Mouse (Mus musculus) Patski (cell line): ENCODE measurements around the gene Hnf1a. TPM values are rescaled to one million over a fixed set of nuclear protein-coding genes. Genes with fewer than 3 reads are reported as not detected.
A peak's percentile ranks its signal among the peaks of the same experiment; 100 is the strongest.

Experiments used
- ATAC-seq: fragments of 100-300 bp; one replicate; pipeline ENCODE4 v1.8.0; 2021
- CTCF ChIA-PET: fragments of 350-600 bp; sonication (Branson Sonifier 250); formaldehyde crosslinking; loops from one replicate; lab custom pipeline; 2022; ENCODE audit warnings: inconsistent platforms; lab: Charles Lee
- POLR2A ChIA-PET: fragments of 350-600 bp; sonication (Branson Sonifier 250); formaldehyde crosslinking; loops from one replicate; lab custom pipeline; 2022; ENCODE audit warnings: antibody characterized with exemption, inconsistent platforms; lab: Charles Lee
- DNase-seq: peaks from one replicate; pipeline ENCODE4 v3.0.0-alpha.2; 2011; ENCODE audit warnings: low read depth, low spot score
- H3K27me3 ChIP-seq: fragments of 371-371 bp; one replicate; pipeline ENCODE4 v1.5.1; 2021
- CTCF ChIP-seq: fragments of 100-300 bp; IDR thresholded peaks from one replicate; pipeline ENCODE4 v1.5.1; 2021
- in situ Hi-C: fragments of 300-500 bp; cut with MboI; formaldehyde crosslinking; loops from 3 replicates; pipeline ENCODE4 v1.11.1; 2018; ENCODE audit warnings: low pct_unique_long_range_greater_than_20kb, mixed read lengths
- polyA plus RNA-seq: library from polyadenylated mRNA; unstranded; gene quantifications from one replicate; pipeline ENCODE4 v1.2.3, GENCODE M21; 2021

Hnf1a gene
- 0.05 TPM for polyA plus RNA-seq

DNA sequence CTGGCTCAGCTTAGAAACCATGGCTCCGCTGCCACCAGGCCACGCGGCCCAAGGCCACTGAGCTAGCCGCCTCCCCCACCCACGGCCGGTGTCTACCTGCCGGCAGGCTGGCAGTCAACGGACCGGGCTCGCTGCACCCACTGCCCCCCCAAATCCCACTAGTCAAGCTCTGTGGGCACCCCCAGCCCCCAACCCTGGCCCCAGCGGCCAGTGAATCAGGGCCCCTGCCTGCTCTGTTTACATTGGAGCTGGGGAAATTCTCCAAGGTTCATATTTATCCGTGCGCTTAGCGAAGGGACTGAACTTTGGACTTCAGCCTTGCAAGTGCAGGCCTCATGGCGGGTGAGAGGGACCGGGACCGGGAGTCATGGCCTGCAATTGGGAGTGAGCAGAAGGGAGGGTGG is at the start of gene Hnf1a:
Gene Hnf1a (minus strand): TSS at position 271 of the 404 bp plus-strand sequence.
- DNase-seq (no peak), ATAC-seq (no peak)
- in situ Hi-C loops, result no loop called here
- ChIA-PET POLR2A (no interaction called here), CTCF (no interaction called here)
- H3K27me3 ChIP-seq, result no peaks in the 10 kb centered on the region
- no peak for TF ChIP-seq CTCF

GRCm38 (mm10) chr5:115018813-115019212 is 47.9 kb upstream of the Hnf1a start:
- H3K27me3 ChIP-seq, result no peaks in the 10 kb centered on the region
- CTCF ChIA-PET, result interaction anchor here (0.8 to 1.5 kb wide), 2 partner anchors 11 to 32 kb away, joined by 3 to 4 read pairs; no protein-coding TSS in a partner anchor
- no peak for DNase-seq
- POLR2A ChIA-PET, result no interaction called here
- no peak for ATAC-seq
- TF ChIP-seq CTCF, result no peak
- in situ Hi-C loops, result no loop called here

GRCm38 (mm10) chr5:115018270-115018669 is 47.4 kb upstream of the Hnf1a start:
- no peak for TF ChIP-seq CTCF
- ChIA-PET POLR2A (no interaction called here), CTCF (no interaction called here)
- no peaks in the 10 kb centered on the region for H3K27me3 ChIP-seq
- in situ Hi-C loops, result no loop called here
- ATAC-seq (no peak), DNase-seq (no peak)

DNA sequence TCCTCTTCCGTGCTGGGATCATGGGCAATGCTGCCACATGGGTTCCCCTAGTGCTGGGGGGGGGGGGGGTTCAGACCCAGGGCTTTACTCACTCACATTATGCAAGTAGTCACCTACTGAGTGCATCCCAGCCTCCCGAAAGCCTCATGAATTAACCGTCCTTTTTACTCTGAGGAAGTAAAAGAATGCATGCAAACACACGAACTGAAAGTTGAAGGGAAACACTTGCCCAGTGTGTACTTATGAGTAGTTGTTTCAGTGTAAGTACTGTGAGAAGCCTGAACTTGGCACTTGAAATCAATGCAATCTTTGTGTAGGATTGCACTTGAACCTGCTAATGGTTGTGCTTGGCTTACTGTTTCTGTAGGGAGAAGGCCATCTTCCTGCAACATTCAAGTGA is 44.2 kb upstream of the Hnf1a start:
- POLR2A ChIA-PET, result no interaction called here
- H3K27me3 ChIP-seq, result no peaks in the 10 kb centered on the region
- no peak for TF ChIP-seq CTCF
- CTCF ChIA-PET, result no interaction called here
- ATAC-seq, result no peak
- DNase-seq, result no peak
- in situ Hi-C loops, result no loop called here

GRCm38 (mm10) chr5:115014570-115014969 is 43.7 kb upstream of the Hnf1a start:
- no peak for TF ChIP-seq CTCF
- ChIA-PET POLR2A (no interaction called here), CTCF (interaction anchor here (1.2 kb wide), 1 partner anchor 38 kb away, joined by 3 read pairs; no protein-coding TSS in a partner anchor)
- DNase-seq, result no peak
- H3K27me3 ChIP-seq, result no peaks in the 10 kb centered on the region
- ATAC-seq, result no peak
- in situ Hi-C loops, result no loop called here

DNA sequence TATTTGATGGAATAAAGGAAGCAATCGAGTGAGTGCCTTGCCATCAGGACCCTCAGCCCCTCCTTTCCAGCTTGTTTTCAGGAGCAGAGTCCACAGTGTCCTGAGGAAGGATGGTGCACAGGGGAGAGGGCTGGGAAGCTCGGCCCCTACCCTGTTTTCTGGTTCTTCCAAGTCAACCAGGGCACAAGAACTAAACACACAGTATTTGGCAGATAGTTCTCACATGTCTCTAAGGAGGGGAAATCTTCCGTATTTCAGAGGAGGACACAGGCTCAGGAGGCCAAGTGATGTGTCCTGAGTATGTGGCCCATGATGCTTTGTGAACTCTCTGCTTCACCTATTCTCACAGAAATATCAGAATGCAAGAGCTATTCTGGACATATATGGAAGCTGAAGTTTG is 42.5 kb upstream of the Hnf1a start:
- ATAC-seq (no peak), DNase-seq (no peak)
- ChIA-PET CTCF (interaction anchor here (0.8 to 1.2 kb wide), 2 partner anchors 18 to 39 kb away, joined by 3 read pairs; no protein-coding TSS in a partner anchor), POLR2A (interaction anchor here (0.8 to 1.2 kb wide), 2 partner anchors 13 to 25 kb away, joined by 4 read pairs; no protein-coding TSS in a partner anchor)
- in situ Hi-C loops, result no loop called here
- TF ChIP-seq CTCF, result no peak
- H3K27me3 ChIP-seq, result no peaks in the 10 kb centered on the region

- CTCF ChIA-PET, result no interaction called here
- TF ChIP-seq CTCF, result no peak
- in situ Hi-C loops, result no loop called here
- ATAC-seq (peak; percentile 32), DNase-seq (no peak)
- no peaks in the 10 kb centered on the region for H3K27me3 ChIP-seq
- POLR2A ChIA-PET, result interaction anchor here (0.6 kb wide), 1 partner anchor 73 kb away, joined by 3 read pairs; no protein-coding TSS in a partner anchor
Observed at GRCm38 (mm10) chr5:115011519-115012261, 40.8 kb upstream of the Hnf1a start.

DNA sequence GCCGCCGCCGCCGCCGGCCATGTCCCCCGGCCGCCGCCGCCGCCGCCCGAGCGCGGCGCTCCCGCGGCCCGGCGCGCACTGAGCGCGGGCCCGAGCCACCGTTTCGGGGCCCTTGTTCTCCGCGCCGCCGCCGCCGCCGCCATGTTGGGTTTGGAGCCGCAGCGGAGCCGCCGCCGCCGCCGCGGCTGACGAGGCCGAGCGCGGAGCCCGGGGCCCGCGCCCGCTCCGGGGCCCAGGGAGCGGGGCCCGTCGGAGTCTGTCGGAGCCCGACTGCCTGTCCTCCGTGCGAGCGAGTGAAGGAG is 40.3 kb upstream of the Hnf1a start:
- no peak for TF ChIP-seq CTCF
- POLR2A ChIA-PET, result no interaction called here
- DNase-seq (no peak), ATAC-seq (peak; percentile 14)
- CTCF ChIA-PET, result no interaction called here
- in situ Hi-C loops, result no loop called here
- H3K27me3 ChIP-seq, result no peaks in the 10 kb centered on the region

DNA sequence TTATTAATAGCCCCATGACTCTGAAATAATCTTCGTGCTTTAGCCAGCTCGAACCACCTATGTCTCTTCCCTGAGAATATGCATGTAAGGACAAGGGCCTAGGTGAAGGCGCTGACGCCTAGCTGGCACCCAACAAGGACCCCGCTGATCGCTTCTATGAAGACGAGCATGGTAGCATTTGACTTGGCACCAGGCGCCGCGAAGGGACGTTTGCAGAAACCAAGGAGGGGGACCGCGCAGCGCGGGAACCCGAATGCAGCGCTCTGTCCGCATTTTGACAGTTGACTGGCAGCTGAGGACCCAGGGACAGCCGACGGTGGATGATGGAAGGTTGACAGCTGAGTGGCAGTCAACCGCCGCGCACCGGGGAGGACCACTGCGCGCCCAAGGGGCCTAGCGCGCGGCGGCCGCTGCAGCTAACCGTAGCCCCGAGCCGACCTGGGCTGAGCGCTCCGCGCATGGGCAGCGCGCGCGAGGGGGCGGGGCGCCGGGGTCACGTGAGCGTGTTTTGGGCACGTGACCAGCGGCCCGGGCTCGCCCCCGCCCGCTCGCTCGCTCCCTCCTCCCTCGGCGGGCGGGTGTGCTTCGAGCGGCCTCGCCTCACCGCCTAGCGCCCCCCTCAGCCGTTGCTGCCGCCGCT is 39.8 kb upstream of the Hnf1a start, which contains the start of gene Sppl3:
Gene Sppl3 (plus strand): TSS at position 561 of the 640 bp plus-strand sequence.
- in situ Hi-C loops, result no loop called here
- DNase-seq, result no peak
- ChIA-PET POLR2A (interaction anchor here (0.6 kb wide), 1 partner anchor 318 kb away, joined by 5 read pairs; no protein-coding TSS in a partner anchor), CTCF (interaction anchor here (1.3 to 1.9 kb wide), 2 partner anchors 32 to 97 kb away, joined by 4 to 6 read pairs; no protein-coding TSS in a partner anchor)
- ATAC-seq, result peak; percentile 73
- H3K27me3 ChIP-seq, result no peaks in the 10 kb centered on the region
- TF ChIP-seq CTCF, result no peak

DNA sequence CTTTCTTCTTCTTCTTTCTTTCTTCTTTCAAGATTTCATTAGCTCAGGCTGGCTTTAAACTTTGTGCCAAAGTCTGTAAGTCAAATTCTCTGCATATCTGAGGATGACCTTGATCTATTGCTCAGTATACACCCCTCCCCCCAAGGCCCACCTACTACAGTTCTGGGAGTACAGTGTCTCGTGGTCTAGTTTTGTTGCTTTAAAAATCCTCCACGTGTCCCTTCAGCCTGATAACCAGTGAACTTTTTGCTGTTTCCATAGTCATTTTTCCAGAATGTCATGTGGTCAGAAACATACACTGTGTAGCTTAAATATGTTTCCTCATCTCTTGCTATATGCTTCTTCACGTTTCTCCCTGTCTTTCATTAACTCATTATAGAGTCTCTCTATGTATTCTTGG is 39.1 kb upstream of the Hnf1a start:
- ChIA-PET CTCF (interaction anchor here (1.3 to 1.9 kb wide), 2 partner anchors 31 to 98 kb away, joined by 4 to 6 read pairs; no protein-coding TSS in a partner anchor), POLR2A (no interaction called here)
- ATAC-seq, result no peak
- no peaks in the 10 kb centered on the region for H3K27me3 ChIP-seq
- TF ChIP-seq CTCF, result no peak
- in situ Hi-C loops, result loop anchor here (10.0 kb wide), 1 partner anchor 335 kb away; the partner anchor contains the start of genes Cox6a1, Gatc and Triap1
- DNase-seq, result no peak

DNA sequence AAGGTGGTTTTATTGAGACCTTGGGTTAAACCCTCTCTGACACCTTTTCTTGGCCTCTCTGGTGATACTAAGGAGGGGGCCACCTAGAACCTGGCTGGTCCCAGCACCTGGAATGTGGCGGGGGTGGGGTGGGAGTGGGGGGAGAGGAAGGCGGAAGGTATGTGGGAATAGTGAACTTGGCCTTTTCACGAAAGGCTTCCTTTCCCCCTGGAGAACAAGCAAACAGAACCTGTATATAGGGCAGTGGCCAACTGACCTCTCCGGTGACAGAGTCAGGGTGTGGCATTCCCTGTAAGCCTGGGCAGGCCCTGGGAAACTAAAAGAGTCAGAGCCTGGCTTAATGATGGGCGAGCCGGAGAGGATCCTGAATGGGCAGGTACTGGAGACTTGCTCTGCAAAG is 38.2 kb upstream of the Hnf1a start:
- ChIA-PET CTCF (interaction anchor here (1.9 kb wide), 1 partner anchor 30 kb away, joined by 6 read pairs; no protein-coding TSS in a partner anchor), POLR2A (no interaction called here)
- DNase-seq (no peak), ATAC-seq (no peak)
- in situ Hi-C loops, result loop anchor here (10.0 kb wide), 1 partner anchor 336 kb away; the partner anchor contains the start of genes Cox6a1, Gatc and Triap1
- H3K27me3 ChIP-seq, result no peaks in the 10 kb centered on the region
- no peak for TF ChIP-seq CTCF
